Mouse (Mus musculus): ENCODE measurements around the gene Ky.

Gene Ky

GRCm38 (mm10) chr9:102505700-102506585 is at the start of gene Ky:
Gene Ky (plus strand): TSS chr9:102505750.
- DNase-seq (ENCODE audit: low read depth): no peak

DNA sequence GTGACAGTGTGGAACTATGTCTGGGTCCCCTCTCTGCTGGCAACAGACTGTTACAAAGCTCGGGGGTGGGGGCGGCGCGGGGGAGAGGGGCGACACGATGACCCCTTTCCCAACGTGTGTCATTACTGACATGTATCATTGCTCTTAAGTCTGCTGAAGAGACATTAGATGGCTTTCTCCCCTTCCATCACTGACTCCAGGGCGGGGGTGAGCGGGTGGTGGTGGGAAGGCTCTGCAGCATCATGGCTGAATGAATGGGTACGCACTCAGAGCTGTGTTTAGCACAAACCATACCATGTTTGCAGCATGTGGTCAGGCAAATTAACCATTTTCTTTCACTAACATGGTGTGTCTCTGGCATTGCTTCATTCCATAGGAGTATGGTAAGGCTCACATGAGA is 43.3 kb upstream of the Ky start:
- DNase-seq (ENCODE audit: low read depth): no peak

- no peak for DNase-seq (ENCODE audit: low read depth)
Observed at GRCm38 (mm10) chr9:102465044-102465443, 40.5 kb upstream of the Ky start.

DNA sequence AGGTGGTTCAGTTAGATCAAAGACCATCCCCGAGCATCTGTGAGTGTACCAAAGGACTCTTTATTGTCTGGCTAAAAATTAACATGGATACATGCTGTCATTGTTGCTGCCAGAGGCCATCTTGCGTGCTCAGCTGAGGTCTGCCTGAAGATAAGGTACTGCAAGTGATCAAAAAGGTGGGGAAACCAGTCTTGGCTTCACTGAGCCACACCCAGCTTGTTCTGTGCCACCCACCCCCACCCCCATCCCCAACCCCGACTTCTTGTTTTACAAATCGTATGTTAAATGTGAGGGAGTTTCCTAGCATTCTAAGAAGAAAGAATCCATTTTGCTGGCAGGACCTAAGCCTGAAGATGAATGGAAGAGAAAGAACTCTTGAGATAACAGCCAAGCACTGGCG is 39.8 kb upstream of the Ky start:
- no peak for DNase-seq (ENCODE audit: low read depth)

- DNase-seq (ENCODE audit: low read depth): no peak
Observed at GRCm38 (mm10) chr9:102470076-102470819, 35.3 kb upstream of the Ky start.

DNA sequence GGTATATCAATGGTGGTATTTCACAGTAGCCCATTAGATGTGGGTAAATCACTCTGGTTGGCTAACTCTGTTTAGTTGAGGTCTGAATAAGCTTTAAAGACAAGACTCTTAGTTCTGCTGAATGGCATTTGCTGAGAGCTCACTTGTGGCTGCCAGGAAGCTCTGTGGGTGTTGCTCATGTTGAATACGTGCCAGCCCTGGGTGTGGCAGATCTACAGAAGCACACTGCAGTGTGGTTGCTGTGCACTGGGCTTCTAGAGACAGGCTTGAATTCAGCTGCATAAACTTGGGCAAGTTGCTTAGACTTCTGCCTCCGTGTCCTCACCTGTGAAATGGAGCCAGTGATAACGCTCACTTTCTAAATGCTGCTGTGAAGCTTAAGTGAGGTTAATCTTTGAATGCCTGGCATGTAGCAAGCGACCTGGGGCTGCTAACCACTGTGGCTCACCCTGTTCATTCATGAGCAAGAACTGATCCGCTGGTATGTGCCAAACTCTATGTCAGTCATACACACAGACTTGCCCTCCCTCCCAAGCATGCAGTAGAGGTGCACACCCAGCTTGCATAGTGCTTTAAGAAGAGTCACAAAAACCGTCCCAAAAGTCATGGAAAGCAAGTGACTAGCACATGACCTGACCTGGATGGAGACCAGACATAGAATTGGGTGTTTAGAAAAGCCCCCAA is 27.6 kb upstream of the Ky start:
- no peak for DNase-seq (ENCODE audit: low read depth)

DNA sequence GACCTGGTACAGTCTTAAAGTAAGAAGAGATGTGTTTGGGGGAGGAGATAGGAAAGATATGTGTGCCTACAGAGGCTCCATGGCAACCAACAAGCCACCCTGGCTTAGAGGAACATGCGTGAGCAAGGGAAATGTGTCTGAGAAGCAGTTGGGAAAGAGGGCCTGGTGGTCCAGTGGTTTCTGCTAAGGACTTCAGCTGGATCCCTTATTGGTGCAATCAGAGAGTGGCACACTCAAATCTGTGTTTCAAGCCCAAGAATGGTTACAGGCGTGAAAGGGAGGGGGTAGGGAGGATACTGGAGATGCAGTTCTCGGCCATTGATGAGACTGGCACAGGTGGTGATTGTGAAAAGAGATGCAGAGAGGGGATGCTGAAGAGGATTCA is 27.1 kb upstream of the Ky start:
- no peak for DNase-seq (ENCODE audit: low read depth)

DNA sequence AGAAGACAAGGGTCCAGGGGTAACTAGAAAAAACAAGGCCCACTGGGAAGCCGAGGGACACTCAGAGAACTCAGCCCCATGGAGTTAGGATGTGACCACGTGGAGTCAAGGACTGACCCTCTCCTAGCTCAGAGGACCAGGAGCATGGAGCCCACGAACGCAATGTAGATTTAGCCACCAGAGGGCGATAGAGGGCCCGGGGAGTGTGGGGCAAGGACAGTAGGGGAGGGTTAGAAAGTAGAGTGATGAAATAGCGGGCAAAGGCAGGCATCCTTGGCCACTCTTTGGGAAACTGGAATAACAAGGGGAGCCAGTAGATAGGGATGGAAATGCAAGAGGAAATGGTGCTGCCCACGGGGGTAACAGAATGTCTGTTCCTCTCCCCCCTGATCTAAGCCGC is 26.5 kb upstream of the Ky start:
- peak; percentile 61 for DNase-seq (ENCODE audit: low read depth)

DNA sequence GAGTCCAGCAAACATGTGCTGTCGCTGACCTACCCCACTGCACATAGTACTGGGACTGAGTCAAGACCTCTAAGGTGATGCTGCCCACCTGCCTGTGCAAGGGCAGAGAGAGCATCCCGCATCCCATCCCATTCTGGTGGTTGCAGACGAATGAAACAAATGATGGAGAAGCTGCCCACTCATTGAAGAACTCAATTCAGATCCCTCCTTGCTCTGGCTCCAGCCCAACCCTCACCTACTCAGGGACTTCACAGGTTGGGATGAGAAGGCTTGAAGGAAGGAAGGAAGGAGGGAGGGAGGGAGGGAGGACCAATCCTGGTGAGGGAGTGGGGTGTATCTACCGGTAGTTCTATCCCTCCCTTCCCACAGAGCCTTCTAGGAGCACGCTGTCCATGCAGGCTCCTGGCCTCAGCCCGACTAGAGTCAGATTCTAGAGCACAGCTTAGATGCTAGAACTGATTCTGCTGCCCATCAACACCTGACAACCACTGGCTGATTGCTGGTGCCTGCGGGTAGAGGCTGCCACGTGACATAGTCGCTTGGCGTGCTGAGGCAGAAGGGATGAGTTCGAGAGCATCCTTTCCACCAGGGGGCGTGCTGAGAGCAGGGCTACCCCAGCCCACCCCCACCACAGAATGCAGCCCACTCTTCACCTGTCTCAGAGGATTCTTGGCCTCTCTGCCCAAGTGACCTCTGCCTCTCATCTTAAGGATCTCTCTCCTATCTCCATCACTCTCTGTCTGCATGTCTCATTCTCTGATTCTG is 13.3 kb upstream of the Ky start:
- DNase-seq (ENCODE audit: low read depth): peak; percentile 12

DNA sequence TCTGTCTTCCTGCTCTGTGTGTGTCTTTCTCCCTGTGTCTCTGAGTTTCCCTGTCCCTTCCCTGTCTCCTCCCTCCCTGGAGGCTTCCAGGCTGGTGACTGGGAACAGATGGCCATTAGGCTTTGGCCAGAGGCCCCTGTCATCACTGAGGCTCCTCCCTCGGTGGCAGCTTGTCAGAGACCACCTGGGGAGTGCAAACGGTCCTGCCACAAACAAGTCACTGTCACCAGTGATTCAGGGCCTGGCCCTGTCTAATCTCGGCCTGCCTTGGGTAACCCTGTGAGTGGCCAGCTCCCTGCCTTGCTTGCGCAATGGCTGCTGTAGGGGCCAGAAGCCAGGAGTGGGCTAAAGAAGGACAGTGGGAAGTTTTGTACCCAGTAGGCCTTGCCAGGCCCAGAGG is 12.5 kb upstream of the Ky start:
- DNase-seq (ENCODE audit: low read depth): no peak

- DNase-seq (ENCODE audit: low read depth): no peak
Observed at GRCm38 (mm10) chr9:102493916-102494315, 11.6 kb upstream of the Ky start.

DNA sequence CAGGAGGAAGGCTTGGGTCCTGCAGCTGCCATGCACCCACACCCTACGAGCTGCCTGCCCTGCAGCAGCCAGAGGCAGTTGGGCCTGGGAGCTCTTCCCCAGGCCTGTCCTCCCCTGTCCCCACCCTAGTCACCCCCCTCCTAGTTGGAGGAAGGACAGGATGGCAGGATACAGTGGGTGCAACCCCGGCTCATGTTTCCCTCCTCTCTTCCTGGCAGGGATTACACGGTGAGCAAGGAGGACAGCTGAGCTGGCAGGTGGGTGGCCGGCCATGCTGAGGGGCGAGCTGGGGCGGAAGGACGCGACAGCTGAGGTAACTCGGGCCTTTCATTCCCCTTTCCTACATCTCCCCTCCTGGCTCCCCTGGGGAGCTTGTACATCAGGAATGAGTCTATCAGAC is 11.1 kb upstream of the Ky start:
- no peak for DNase-seq (ENCODE audit: low read depth)

- no peak for DNase-seq (ENCODE audit: low read depth)
Observed at GRCm38 (mm10) chr9:102495266-102495665, 10.3 kb upstream of the Ky start.

GRCm38 (mm10) chr9:102496481-102497041 is 9.0 kb upstream of the Ky start:
- no peak for DNase-seq (ENCODE audit: low read depth)

- no peak for DNase-seq (ENCODE audit: low read depth)
Observed at GRCm38 (mm10) chr9:102497089-102497690, 8.4 kb upstream of the Ky start.

DNA sequence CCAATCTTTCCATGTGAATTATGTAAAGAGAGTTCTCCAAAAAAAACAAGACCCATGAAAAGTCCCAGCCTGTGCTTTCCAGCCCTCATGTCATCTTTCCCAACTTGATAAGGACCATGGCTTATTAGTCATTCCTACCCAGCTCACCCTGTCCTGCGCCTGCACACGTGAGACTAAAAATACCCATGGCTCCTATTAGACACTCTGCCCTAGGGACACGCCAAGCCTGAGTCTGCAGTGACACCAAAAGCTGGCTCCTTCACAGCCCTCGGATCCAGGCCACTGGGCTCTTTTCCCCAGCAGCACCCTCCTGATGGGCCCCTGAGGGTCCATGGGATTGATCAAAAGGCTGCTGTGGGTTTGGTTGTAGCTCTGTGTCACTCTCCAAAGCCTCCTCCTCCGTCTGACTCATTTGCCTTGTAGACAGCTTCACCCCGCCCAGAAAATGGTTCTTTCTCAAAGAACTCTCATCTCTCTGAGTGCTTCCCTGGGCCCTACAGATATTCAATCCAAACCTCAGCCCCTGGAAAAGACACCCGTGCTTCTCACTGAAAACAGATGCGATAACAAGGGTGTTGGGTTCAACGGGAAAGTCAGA is 7.6 kb upstream of the Ky start:
- DNase-seq (ENCODE audit: low read depth): no peak

DNA sequence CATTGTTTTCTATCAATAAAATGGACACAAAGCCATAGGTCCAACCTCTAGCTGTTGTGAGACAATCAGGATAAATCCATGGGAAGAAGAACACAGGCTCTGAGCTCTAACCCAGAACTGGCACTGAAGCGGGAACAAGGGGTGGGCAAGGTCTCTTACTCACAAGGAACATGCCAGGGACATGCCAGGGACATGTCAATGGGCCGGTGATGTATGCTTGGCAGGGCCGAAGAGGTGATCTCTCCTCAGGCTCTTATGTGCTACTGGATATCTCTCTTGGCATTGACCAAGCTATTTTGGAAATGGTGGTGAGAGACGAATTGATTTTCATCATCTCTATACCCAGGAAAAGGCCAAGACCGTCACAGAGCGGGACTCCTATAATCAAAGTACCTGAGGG is 6.8 kb upstream of the Ky start:
- DNase-seq (ENCODE audit: low read depth): no peak

DNA sequence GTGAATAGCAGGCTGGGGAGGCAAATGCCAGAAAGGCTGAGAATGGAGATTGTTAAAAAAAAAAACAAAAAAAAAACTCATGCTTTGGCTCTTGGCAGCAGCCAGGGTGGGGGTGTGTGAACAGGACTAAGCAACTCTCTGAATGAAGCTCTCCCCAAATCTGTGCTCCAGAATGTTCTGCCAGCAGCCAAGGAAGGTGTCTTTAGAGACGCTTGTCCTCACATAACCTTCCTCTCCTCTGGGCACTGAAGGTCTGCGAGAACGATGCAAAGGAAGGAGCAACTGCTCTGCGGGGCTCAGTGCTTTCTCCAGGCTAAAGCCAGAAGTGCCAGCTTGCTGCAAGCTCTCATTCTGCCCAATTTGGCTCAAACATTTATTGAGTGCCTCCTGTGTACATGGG is 6.3 kb upstream of the Ky start:
- DNase-seq (ENCODE audit: low read depth): no peak

- no peak for DNase-seq (ENCODE audit: low read depth)
Observed at GRCm38 (mm10) chr9:102499746-102500145, 5.8 kb upstream of the Ky start.

- DNase-seq (ENCODE audit: low read depth): no peak
Observed at GRCm38 (mm10) chr9:102501113-102501512, 4.4 kb upstream of the Ky start.
